Mouse (Mus musculus) lung, adult 10 weeks (tissue): ENCODE measurements around the gene Dppa3. TPM values are rescaled to one million over a fixed set of nuclear protein-coding genes. Genes with fewer than 3 reads are reported as not detected.

Experiments used
- polyA plus RNA-seq: library from polyadenylated mRNA; stranded (reverse); fragments of 350-450 nt; fragmentation: Illumina TruSeq; extraction: RNeasy Lipid Tissue Mini Kit (QIAGEN cat#74804); gene quantifications from one replicate; pipeline ENCODE4 v1.2.3, GENCODE M21; 2014; ENCODE audit warnings: low read depth, low replicate concordance; ENCODE audit not compliant: insufficient read depth

Dppa3 gene
- not detected for polyA plus RNA-seq

GRCm38 (mm10) chr6:122626110-122626509 is at the start of gene Dppa3:
TSS of gene Dppa3 (plus strand) at chr6:122626410.

GRCm38 (mm10) chr6:122602242-122602991 is 23.8 kb upstream of the Dppa3 start, which contains the start of gene Apobec1:
TSS of gene Apobec1 (minus strand) at chr6:122602444.

GRCm38 (mm10) chr6:122609771-122610170 is 16.4 kb upstream of the Dppa3 start, which contains the start of gene Gdf3:
TSS of gene Gdf3 (minus strand) at chr6:122610087.

Other genes starting within 250 kb of the Dppa3 start
- 0.52 TPM for gene Rimklb, start 127.6 kb upstream of the Dppa3 start, polyA plus RNA-seq
- 61.4 TPM for gene Mfap5, start 120.6 kb upstream of the Dppa3 start, polyA plus RNA-seq
- 0.34 TPM for gene Aicda, start 72.6 kb upstream of the Dppa3 start, polyA plus RNA-seq
- 10.6 TPM for gene Apobec1, start 24.0 kb upstream of the Dppa3 start, polyA plus RNA-seq
- gene Gdf3, start 16.3 kb upstream of the Dppa3 start, polyA plus RNA-seq: 0.11 TPM
- gene Nanog, start 81.1 kb downstream of the Dppa3 start, polyA plus RNA-seq: 0.11 TPM
- 2.6 TPM for gene Slc2a3, start 175.2 kb downstream of the Dppa3 start, polyA plus RNA-seq
- gene Foxj2, start 193.5 kb downstream of the Dppa3 start, polyA plus RNA-seq: 9.4 TPM
- 1.5 TPM for gene C3ar1, start 229.8 kb downstream of the Dppa3 start, polyA plus RNA-seq
- gene Necap1, start 248.1 kb downstream of the Dppa3 start, polyA plus RNA-seq: 17.3 TPM